Mouse (Mus musculus) midbrain, embryonic 16.5 days (tissue): ENCODE measurements around the gene Zfp92. TPM values are rescaled to one million over a fixed set of nuclear protein-coding genes. Genes with fewer than 3 reads are reported as not detected.
A peak's percentile ranks its signal among the peaks of the same experiment; 100 is the strongest.
"Not testable (repeated sequence)": the region's sequence is repeated elsewhere in the genome, so short reads cannot be mapped to it uniquely, and the experiment has no call there.

Source experiments
- ATAC-seq: fragments of 200-750 bp; cut with Nextera tagmentation; 2 replicates; pipeline ENCODE4 v1.8.0; 2017; ENCODE audit warnings: moderate TSS enrichment
- H3K27ac ChIP-seq: fragments of 300-500 bp; sonication (generic); 2 replicates; pipeline ENCODE4 v1.5.1; 2014; ENCODE audit warnings: mild to moderate bottlenecking, low read length, mixed read lengths
- H3K27me3 ChIP-seq: fragments of 300-500 bp; sonication (generic); 2 replicates; pipeline ENCODE4 v1.6.1; 2014; ENCODE audit warnings: low read depth, low read length, mixed read lengths; ENCODE audit not compliant: control insufficient read depth, insufficient read depth
- H3K36me3 ChIP-seq: fragments of 300-500 bp; sonication (generic); 2 replicates; pipeline ENCODE4 v1.6.1; 2014; ENCODE audit warnings: mild to moderate bottlenecking, low read length, moderate library complexity, mixed read lengths; ENCODE audit not compliant: control insufficient read depth, insufficient read depth
- H3K4me1 ChIP-seq: fragments of 300-500 bp; sonication (generic); 2 replicates; pipeline ENCODE4 v1.6.1; 2014; ENCODE audit warnings: mild to moderate bottlenecking, low read length, mixed read lengths; ENCODE audit not compliant: control insufficient read depth, insufficient read depth
- H3K4me2 ChIP-seq: fragments of 300-500 bp; sonication (generic); 2 replicates; pipeline ENCODE4 v1.6.1; 2014; ENCODE audit warnings: mild to moderate bottlenecking, low read length, mixed read lengths
- H3K4me3 ChIP-seq: fragments of 300-500 bp; sonication (generic); 2 replicates; pipeline ENCODE4 v1.5.1; 2014; ENCODE audit warnings: low read depth, mild to moderate bottlenecking, low read length, moderate library complexity, mixed read lengths
- H3K9ac ChIP-seq: fragments of 300-500 bp; sonication (generic); 2 replicates; pipeline ENCODE4 v1.6.1; 2014; ENCODE audit warnings: low read depth, low read length, mixed read lengths
- H3K9me3 ChIP-seq: fragments of 300-500 bp; sonication (generic); replicated peaks from 2 replicates; pipeline ENCODE4 v1.6.1; 2014; ENCODE audit warnings: mild to moderate bottlenecking, low read length, mixed read lengths; ENCODE audit not compliant: control insufficient read depth, poor library complexity, severe bottlenecking
- WGBS: fragments of 180-500 bp; shearing (Covaris S2); extraction: QIAGEN DNeasy Blood & Tissue Kit; methylation state at CpG from one replicate; pipeline ENCODE4 v1.1.7; 2014; 5-methylcytosine and 5-hydroxymethylcytosine counted together
- polyA plus RNA-seq: library from polyadenylated mRNA; unstranded; fragments of >200 nt; fragmentation: Nextera tagmentation; extraction: Ambion mirVana; gene quantifications from 2 replicates; pipeline ENCODE4 v1.2.1, GENCODE M21; 2015

Zfp92 gene
- 2.2 and 2.5 TPM in 2 replicates for polyA plus RNA-seq

- H3K27ac ChIP-seq, result no peak within 1 kb of the TSS
These were observed at the start of gene Zfp92 for GRCm38 (mm10) chrX:73410880-73411517. Gene Zfp92, plus strand, starts transcription at chrX:73411096.

GRCm38 (mm10) chrX:73363291-73363690, 47.6 kb upstream of the Zfp92 start:
- H3K27ac ChIP-seq, result no peak overlapping the region
- ATAC-seq, result no peak
- no peaks in the 10 kb centered on the region for H3K4me1 ChIP-seq
- H3K9me3 ChIP-seq, result no peaks in the 10 kb centered on the region
- H3K9ac ChIP-seq, result no peak overlapping the region
- no peaks in the 10 kb centered on the region for H3K27me3 ChIP-seq
- H3K36me3 ChIP-seq, result 0 out of 2 replicates have a peak, but pooled peaks cover 2% of the 10 kb centered on the region
- no peak overlapping the region for H3K4me2 ChIP-seq
- H3K4me3 ChIP-seq, result no peak overlapping the region

More at GRCm38 (mm10) chrX:73410880-73411517, at the start of gene Zfp92:
- Histone ChIP-seq H3K4me3 (peak within 1 kb of the TSS; percentile 39), H3K36me3 (no peaks in the 10 kb centered on the region), H3K4me2 (peak within 1 kb of the TSS; percentile 55), H3K27me3 (peaks cover 2% of the 10 kb centered on the region; the same call in 1 of the 2 replicates), H3K4me1 (no peaks in the 10 kb centered on the region), H3K9me3 (no peaks in the 10 kb centered on the region), H3K9ac (peak within 1 kb of the TSS; percentile 56)
- WGBS, result 11% methylated on average over 20 of the region's 20 CpGs
- peak; percentile 66 for ATAC-seq

- Histone ChIP-seq H3K4me2 (peak overlapping the region; percentile 14; the same call in 1 of the 2 replicates), H3K36me3 (no peaks in the 10 kb centered on the region), H3K27me3 (no peaks in the 10 kb centered on the region), H3K9ac (no peak overlapping the region), H3K9me3 (no peaks in the 10 kb centered on the region), H3K4me3 (no peak overlapping the region), H3K4me1 (peaks cover 8% of the 10 kb centered on the region), H3K27ac (peak overlapping the region; percentile 82)
- WGBS, result 36% methylated on average over 6 of the region's 6 CpGs
- peak; percentile 95 for ATAC-seq
These were observed 26.5 kb upstream of the Zfp92 start for GRCm38 (mm10) chrX:73384419-73384818.

- Histone ChIP-seq H3K27me3 (no peaks in the 10 kb centered on the region), H3K36me3 (no peaks in the 10 kb centered on the region), H3K27ac (peak overlapping the region; percentile 82), H3K4me3 (no peak overlapping the region), H3K4me1 (peaks cover 8% of the 10 kb centered on the region), H3K9ac (no peak overlapping the region), H3K4me2 (peak overlapping the region; percentile 14; the same call in 1 of the 2 replicates), H3K9me3 (no peaks in the 10 kb centered on the region)
- peak; percentile 64; the same call in 1 of the 2 replicates for ATAC-seq
- 28% methylated on average over 1 of the region's 1 CpGs for WGBS
These were observed 26.0 kb upstream of the Zfp92 start for GRCm38 (mm10) chrX:73384924-73385323.

GRCm38 (mm10) chrX:73391481-73391880, 19.4 kb upstream of the Zfp92 start:
- Histone ChIP-seq H3K4me1 (no peaks in the 10 kb centered on the region), H3K36me3 (no peaks in the 10 kb centered on the region), H3K4me3 (no peak overlapping the region), H3K9me3 (no peaks in the 10 kb centered on the region), H3K9ac (no peak overlapping the region), H3K27ac (no peak overlapping the region), H3K27me3 (no peaks in the 10 kb centered on the region), H3K4me2 (no peak overlapping the region)
- 89% methylated on average over 4 of the region's 4 CpGs for WGBS
- ATAC-seq, result no peak

GRCm38 (mm10) chrX:73396446-73396845, 14.4 kb upstream of the Zfp92 start:
- no peak overlapping the region for H3K4me2 ChIP-seq
- H3K9me3 ChIP-seq, result no peaks in the 10 kb centered on the region
- no peaks in the 10 kb centered on the region for H3K4me1 ChIP-seq
- ATAC-seq, result no peak
- H3K27me3 ChIP-seq, result no peaks in the 10 kb centered on the region
- no peaks in the 10 kb centered on the region for H3K36me3 ChIP-seq
- H3K9ac ChIP-seq, result no peak overlapping the region
- no peak overlapping the region for H3K4me3 ChIP-seq
- no peak overlapping the region for H3K27ac ChIP-seq
- WGBS, result 70% methylated on average over 1 of the region's 1 CpGs

- not testable (repeated sequence) for H3K27me3 ChIP-seq, H3K4me2 ChIP-seq, ATAC-seq, H3K27ac ChIP-seq, H3K4me1 ChIP-seq, H3K9ac ChIP-seq, H3K9me3 ChIP-seq, H3K36me3 ChIP-seq, H3K4me3 ChIP-seq
- WGBS, result 85% methylated on average over 1 of the region's 2 CpGs
These were observed 12.3 kb upstream of the Zfp92 start, which contains the start of gene Gm18336 for GRCm38 (mm10) chrX:73398636-73399035. Gene Gm18336, minus strand, starts transcription at chrX:73398736.

GRCm38 (mm10) chrX:73400951-73401350, 9.9 kb upstream of the Zfp92 start:
- WGBS, result 88% methylated on average over 18 of the region's 20 CpGs
- H3K4me1 ChIP-seq, result no peaks in the 10 kb centered on the region
- H3K4me2 ChIP-seq, result no peak overlapping the region
- H3K27ac ChIP-seq, result no peak overlapping the region
- no peaks in the 10 kb centered on the region for H3K36me3 ChIP-seq
- ATAC-seq, result no peak
- no peaks in the 10 kb centered on the region for H3K9me3 ChIP-seq
- no peak overlapping the region for H3K4me3 ChIP-seq
- H3K27me3 ChIP-seq, result no peaks in the 10 kb centered on the region
- no peak overlapping the region for H3K9ac ChIP-seq

GRCm38 (mm10) chrX:73401616-73402015, 9.3 kb upstream of the Zfp92 start:
- WGBS, result 95% methylated on average over 12 of the region's 12 CpGs
- H3K4me1 ChIP-seq, result no peaks in the 10 kb centered on the region
- ATAC-seq, result no peak
- no peaks in the 10 kb centered on the region for H3K27me3 ChIP-seq
- no peak overlapping the region for H3K9ac ChIP-seq
- no peaks in the 10 kb centered on the region for H3K9me3 ChIP-seq
- H3K36me3 ChIP-seq, result no peaks in the 10 kb centered on the region
- H3K4me2 ChIP-seq, result no peak overlapping the region
- no peak overlapping the region for H3K27ac ChIP-seq
- H3K4me3 ChIP-seq, result no peak overlapping the region
